Mouse (Mus musculus) fibroblast of lung, adult 2 months (primary cell): ENCODE results near the gene Samhd1.

Source experiments
- DNase-seq: peaks from one replicate; pipeline ENCODE4 v3.0.0-alpha.2; 2011; ENCODE audit warnings: low read depth

The Samhd1 gene

GRCm38 (mm10) chr2:157053124-157053523, 81.9 kb downstream of the Samhd1 start:
- DNase-seq: no peak

DNA sequence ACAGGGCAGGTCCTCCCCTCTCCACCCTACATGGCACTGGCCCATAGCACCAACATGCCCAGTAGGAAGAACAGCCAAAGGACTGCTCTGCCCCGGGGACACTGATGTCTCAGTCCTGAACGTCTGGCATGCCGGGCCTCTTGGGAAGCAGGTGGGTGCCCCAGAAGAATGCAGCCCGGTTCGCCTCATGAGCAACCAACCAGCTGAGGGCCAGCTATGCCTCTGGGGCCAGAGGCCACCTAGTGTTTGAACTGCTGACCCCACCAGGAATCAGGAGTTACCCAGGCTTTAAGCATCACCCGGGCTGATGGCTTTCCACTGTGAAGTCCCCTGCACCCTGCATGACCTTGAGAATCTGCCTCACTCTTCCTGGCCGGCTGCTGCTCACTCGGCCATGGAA, 82.6 kb downstream of the Samhd1 start:
- no peak for DNase-seq

- no peak for DNase-seq
Measured at GRCm38 (mm10) chr2:157049831-157050243, 85.2 kb downstream of the Samhd1 start.

GRCm38 (mm10) chr2:157048395-157049181, 86.5 kb downstream of the Samhd1 start:
- no peak for DNase-seq
